Mouse (Mus musculus): ENCODE measurements around the gene Pfkfb2.

Gene Pfkfb2

GRCm38 (mm10) chr1:130738551-130739106 is 9.6 kb upstream of the Pfkfb2 start:
- in situ Hi-C loops (cut with MseI, MboI): no loop called here

DNA sequence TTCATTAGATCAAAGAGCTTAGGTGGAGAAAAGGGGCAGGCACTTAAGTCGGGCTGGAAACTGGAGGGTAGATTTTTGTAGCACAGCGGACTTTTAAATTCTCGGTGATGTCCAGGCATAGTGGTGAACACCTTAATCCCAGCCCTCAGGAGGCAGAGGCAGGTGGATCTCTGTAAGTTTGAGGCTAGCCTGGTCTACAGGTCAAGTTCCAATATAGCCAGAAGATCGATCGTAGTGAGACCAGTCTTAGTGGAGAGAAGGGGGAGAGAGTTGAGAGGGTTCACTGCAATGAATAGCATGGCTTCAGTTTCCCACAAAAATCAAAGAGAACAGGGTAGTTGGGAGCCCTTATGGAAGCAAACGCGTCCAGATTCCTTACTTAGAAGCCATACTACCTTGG is 8.9 kb upstream of the Pfkfb2 start:
- in situ Hi-C loops (cut with MseI, MboI): no loop called here

- in situ Hi-C loops (cut with MseI, MboI): no loop called here
Observed at GRCm38 (mm10) chr1:130737411-130737881, 8.4 kb upstream of the Pfkfb2 start.

DNA sequence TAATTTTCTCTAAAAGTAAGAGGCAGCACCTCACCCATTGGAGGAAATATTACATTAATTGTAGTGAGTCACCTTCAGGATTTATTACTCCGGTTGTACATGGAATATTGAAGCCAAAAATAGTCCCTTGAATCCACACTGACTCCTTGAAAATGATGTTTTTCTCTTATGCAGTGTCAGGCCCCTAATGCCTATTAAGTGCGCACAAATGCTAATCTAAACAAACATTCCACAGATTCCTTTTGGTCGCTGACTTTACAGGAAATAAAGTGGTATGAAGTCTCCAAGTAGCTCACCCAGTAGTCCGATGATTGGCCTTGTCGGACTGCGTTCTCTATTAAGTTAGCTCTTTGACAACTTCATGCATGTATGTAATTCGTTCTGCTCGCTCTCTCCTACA is 5.8 kb upstream of the Pfkfb2 start:
- in situ Hi-C loops (cut with MseI, MboI): no loop called here

- in situ Hi-C loops (cut with MseI, MboI): no loop called here
Observed at GRCm38 (mm10) chr1:130734452-130734851, 5.4 kb upstream of the Pfkfb2 start.

DNA sequence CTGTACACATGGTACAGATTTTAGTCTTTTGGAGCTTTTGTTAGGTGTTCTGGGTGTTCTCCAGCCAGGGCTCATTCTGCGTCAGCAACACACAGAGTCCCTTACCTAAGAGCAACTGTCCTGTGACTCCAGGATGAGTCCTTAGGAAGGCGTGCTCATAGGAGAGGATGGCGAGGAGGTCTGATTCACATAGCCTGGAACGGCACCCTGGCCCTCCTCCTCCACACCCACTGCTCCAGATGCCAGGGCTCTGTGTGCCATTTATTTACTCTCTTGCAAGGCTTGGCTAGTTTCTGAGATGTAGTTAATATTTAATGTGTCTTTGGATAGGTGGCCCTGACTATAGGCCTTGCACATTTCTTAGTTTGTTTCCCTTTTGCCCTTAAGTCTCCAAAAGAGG is 4.6 kb upstream of the Pfkfb2 start:
- in situ Hi-C loops (cut with MseI, MboI): no loop called here

DNA sequence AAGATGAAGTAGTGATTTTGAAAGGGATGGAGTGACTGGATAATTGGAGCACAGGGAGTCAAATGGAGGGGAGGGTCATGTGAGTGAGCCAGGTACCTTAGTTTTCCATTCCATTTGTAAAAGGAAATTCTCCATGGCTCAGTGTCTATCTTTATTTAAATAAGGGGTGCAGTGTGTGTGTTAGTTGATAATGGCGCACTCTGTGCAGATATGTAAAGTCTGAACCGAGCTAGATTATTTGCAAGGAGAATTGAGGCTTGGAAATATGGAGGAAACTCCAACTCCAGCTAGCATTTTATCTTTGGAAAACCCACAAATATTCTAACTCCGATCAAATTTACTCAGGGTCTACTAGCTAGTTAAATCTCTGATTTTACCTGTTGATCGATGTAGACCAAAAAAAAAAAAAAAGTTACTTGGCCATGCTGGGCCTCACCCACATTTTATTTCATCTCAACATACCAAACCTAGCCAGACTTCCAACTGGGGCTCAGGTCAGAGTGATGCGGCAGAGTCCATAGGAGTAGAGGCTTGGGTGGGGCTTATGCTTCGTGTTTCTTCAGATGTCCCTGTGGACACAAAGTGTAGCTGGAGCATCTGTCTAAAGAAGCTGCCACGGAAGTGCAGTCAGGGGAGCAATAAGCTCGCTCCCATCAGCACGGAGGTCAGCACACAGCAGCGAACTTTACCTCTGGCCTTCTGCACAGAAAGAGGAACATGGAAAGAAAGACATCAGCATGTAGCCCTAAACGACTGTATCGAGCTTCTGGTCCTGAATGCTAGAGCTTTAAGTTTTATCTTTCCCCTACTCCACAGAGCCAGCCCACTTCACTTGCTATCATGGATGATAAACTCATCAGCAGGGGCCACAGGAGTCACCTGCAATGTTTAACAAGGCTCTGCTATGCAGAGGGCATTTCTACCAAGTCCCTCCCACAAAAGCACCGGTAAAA is 3.9 kb upstream of the Pfkfb2 start:
- in situ Hi-C loops (cut with MseI, MboI): no loop called here

- in situ Hi-C loops (cut with MseI, MboI): no loop called here
Observed at GRCm38 (mm10) chr1:130731741-130732337, 2.8 kb upstream of the Pfkfb2 start, which contains the start of gene AA986860. Gene AA986860, plus strand, starts transcription at chr1:130731976.

- in situ Hi-C loops (cut with MseI, MboI): no loop called here
Observed at GRCm38 (mm10) chr1:130728708-130729107, 345 bp downstream of the Pfkfb2 start.

DNA sequence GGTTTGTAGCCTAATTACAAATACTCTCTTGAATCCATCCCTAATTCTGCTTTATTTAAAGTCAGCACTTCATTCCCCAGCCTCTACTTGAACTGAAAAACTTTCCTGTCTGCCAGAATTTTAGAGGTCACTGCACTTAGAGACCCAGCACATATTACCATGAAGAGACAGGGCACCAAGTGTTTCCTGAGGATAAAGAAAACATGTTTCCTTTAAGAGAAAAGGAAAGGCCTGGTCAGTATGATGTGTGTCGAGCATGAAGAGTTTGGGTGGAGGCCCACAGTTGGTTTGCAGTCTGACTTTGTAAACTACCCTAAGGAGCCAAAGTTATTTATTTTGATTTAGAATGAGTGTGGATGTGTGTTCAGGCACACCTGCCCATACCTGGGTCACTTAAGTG is 983 bp downstream of the Pfkfb2 start:
- in situ Hi-C loops (cut with MseI, MboI): no loop called here

DNA sequence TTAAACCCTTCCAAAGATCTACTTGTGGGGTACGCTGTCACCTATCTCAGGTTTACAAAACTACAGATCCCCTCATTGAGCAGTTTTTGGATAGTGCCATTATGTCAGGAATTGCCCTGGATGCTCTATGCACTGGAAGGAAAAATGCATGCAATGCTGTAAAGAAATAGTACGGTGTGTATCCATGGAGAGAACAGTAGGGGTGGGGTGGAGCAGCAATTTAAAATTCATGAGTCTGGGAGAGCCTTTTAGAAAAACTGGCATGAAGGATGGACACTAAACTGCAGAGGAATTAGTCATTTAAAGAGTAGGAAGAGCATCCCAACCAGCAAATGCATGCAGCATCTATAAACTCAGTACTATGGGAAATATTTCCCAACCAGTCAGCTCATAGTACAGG is 2.7 kb downstream of the Pfkfb2 start:
- in situ Hi-C loops (cut with MseI, MboI): no loop called here

DNA sequence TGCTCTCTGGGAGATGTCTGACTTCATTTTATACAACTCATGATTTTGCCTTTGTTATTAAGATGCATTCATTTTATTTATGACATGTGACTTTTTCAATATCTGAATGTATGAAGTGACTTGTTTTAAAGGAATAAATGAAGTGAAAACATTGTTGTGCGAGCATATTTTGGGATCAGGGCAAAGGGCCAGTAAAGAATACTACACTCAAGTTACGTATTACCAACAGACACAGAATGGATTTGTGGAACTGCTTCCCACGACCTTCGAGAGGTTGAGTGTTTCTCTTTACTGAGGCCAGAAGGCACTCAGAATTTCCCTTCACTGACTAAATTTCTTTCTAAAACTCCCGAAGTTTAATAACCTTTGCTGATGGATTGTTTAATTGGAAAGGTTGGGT is 4.8 kb downstream of the Pfkfb2 start:
- in situ Hi-C loops (cut with MseI, MboI): no loop called here

DNA sequence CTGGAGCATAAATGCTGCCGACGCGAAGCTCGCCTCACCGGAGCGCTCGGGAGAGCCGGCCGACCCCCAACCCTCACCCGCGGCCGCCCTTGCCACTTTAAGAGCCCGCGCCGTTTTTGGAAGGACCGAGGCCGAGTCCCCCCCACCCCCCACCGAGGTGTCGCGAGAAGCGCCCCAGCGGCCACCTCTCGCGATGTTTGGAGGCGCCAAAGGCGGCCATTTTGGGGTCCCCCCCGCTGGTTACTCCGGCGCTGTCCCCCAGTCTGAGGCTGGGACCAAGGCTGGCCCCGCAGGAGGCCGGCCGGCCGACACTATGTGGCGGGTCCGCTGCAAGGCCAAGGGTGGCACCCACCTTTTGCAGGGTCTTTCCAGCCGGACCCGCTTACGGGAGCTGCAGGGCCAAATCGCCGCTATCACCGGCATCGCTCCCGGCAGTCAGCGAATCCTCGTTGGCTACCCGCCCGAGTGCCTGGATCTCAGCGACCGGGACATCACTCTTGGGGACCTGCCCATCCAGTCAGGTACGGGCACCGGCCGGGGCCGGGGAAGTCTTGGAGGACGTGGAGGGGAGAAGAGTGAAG is 11.7 kb downstream of the Pfkfb2 start, which contains the start of gene Yod1:
Gene Yod1 (plus strand): TSS at position 37 of the 581 bp plus-strand sequence.
- in situ Hi-C loops (cut with MseI, MboI): no loop called here

DNA sequence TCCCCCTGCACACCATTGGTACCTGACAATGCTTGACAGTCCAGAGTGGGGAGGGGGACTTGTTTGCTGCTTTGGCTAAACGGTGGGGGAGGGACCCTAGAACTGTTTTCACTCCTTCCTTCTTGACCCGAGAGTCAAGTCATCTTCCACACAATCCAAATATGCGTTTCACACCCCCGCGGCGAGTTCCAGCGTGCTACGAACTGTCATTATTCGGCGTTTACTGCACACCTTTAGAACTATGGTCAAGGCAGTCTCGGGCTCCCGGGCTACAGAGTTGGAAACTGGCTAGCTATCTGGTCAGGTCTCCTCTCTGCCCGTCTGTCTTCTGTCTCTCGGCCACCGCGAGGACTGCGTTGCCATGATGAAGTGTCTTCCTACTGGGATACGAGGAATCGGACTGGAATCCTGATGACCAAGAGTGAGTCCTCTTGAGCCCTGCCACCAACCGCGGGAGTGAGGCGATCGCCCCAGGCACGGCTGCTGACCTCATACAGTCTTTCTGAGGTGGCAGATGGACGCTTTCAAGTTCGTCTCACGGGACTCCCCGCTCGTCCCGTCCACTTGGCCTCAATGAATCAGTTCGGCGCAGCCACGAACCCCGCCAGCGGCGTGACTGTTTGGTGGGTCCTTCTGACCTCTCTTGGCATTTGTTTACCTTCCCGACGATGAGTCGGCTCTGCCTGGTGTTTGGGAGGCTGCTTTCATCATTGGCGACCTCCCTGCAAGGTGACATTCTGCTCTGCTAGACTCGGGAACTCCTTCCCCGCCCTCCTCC is 12.4 kb downstream of the Pfkfb2 start:
- in situ Hi-C loops (cut with MseI, MboI): no loop called here

- in situ Hi-C loops (cut with MseI, MboI): no loop called here
Observed at GRCm38 (mm10) chr1:130716218-130716512, 12.9 kb downstream of the Pfkfb2 start.

DNA sequence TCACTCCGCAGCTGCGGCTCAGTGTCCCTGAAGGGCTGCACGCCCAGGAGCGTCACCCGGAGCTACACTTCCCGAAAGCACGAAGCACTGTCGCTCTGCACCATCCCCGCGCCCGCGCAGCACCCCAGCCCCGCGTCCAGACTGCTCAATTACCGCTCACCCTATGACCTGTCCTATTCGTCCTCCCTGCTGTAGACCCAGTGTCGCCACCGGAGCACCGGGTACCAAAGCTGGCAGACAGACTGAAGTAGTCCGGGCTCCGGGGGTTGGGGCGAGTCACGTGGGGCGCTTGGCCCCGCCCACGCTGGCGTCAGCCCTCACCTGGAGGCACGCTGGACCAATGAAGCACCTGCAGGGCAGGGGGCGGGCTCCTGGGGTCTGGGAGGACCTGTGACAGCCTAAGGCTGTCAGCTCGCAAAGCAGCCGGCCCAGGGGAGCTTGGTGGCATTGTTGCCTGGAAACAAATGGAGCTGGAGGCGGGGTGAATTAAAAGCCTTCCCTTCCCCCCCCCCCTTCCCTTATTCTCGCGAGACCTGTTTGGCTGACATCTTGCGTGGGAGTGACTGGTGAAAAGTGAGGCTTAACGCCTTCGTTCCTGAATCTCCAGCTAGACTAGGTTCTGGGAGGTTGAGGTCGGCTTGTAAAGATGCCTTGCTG is 13.4 kb downstream of the Pfkfb2 start, which contains the start of gene Gm29427:
Gene Gm29427 (minus strand): TSS at position 239 of the 657 bp plus-strand sequence.
- in situ Hi-C loops (cut with MseI, MboI): no loop called here

- in situ Hi-C loops (cut with MseI, MboI): no loop called here
Observed at GRCm38 (mm10) chr1:130714046-130714445, 15.0 kb downstream of the Pfkfb2 start.

DNA sequence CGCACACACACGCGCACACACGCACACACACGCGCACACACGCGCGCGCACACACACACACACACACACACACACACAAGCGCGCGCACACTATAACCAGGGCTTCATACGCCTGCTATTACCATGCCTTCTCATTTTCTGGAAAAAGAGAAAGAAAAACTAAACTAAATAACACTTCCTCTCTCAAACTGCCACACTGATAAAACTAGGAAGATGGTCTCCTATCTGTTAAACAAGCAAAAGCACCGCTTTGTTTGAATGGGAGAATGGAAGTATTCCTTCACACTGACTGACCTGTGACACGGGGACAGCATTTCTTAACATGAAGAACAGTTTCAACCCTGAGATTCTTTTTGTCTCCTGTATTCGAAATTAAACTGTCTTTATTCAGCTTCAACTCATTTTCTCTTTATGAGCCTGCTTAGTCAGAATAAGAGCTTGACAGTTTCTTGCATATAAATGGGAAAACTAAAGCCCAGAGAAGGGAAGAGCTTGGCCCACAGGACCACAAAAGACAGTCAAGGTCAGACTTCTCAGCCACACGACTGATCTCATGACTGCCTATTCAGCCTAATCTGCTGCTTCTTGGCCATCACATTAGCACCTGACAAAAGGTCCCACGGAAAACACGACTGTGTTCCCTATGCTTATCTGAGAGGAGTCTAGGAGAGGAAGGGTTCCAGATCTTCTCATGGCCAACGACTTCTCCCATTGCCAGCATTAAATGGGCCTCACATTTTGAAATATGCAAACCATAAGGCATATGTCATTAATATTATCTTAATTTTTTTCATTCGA is 18.6 kb downstream of the Pfkfb2 start:
- in situ Hi-C loops (cut with MseI, MboI): no loop called here

DNA sequence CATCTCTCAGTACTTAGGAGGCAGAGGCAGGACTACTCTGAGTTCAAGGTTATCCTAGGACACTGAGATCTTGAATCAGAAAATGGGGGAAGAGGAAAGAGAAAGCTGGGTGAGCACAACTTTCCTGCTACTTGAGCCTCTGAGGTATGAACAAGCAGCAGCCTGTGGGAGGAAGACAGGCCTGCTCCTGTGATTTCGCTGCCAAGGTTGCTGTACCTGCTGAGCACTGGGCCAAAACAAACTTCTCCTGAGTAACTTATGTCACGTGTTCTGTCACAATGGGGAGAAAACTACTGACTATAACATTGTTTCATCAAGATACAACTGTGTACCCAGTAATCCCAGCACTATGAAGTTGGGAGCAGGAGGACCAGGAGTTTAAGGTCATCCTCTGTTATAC is 25.4 kb downstream of the Pfkfb2 start:
- in situ Hi-C loops (cut with MseI, MboI): no loop called here

DNA sequence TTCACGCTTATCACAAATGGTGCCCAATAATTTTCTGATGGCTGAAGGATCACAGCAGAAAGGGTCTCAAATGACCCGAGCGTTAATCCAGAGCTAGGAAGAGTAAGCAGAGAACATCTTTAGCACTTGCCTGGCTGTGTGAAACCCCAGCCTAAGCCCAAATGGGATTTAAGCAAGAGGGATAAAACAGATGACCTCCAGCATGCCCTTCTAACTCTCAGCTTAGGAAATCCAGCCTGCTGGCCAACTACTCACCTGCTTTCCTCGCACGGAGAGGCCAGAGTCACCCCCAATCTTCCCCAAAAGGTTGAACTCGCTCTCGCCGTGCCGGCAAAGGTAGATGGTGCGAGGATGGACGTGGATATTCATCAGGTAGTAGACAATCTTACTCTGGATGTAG is 27.1 kb downstream of the Pfkfb2 start:
- in situ Hi-C loops (cut with MseI, MboI): no loop called here

Data from mouse trophoblast stem cell (cell line).